Mouse (Mus musculus) intestine, embryonic 14.5 days (tissue): ENCODE data around the gene F7. TPM values are rescaled to one million over a fixed set of nuclear protein-coding genes. Genes with fewer than 3 reads are reported as not detected.
"Not testable (repeated sequence)": the region's sequence is repeated elsewhere in the genome, so short reads cannot be mapped to it uniquely, and the experiment has no call there.

Experiments
- ATAC-seq: fragments of 200-750 bp; cut with Nextera tagmentation; replicated peaks from 2 replicates; pipeline ENCODE4 v1.8.0; 2017; ENCODE audit warnings: low read depth, moderate number of reproducible peaks, moderate TSS enrichment, moderate library complexity; ENCODE audit not compliant: low FRiP score, low TSS enrichment
- DNase-seq: peaks from one replicate; pipeline ENCODE4 v3.0.0-alpha.2; 2018; ENCODE audit warnings: low spot score
- H3K27ac ChIP-seq: fragments of 300-500 bp; sonication (generic); 2 replicates; pipeline ENCODE4 v1.5.1; 2014; ENCODE audit warnings: low read depth, mild to moderate bottlenecking, control low read depth
- H3K27me3 ChIP-seq: fragments of 300-500 bp; sonication (generic); replicated peaks from 2 replicates; pipeline ENCODE4 v1.6.1; 2014; ENCODE audit warnings: low read length, control low read depth; ENCODE audit not compliant: control insufficient read depth, insufficient read depth
- H3K36me3 ChIP-seq: fragments of 300-500 bp; sonication (generic); 2 replicates; pipeline ENCODE4 v1.6.1; 2014; ENCODE audit warnings: low read length, control low read depth; ENCODE audit not compliant: control insufficient read depth, insufficient read depth
- H3K4me1 ChIP-seq: fragments of 300-500 bp; sonication (generic); replicated peaks from 2 replicates; pipeline ENCODE4 v1.6.1; 2014; ENCODE audit warnings: low read length, control low read depth, mixed read lengths; ENCODE audit not compliant: control insufficient read depth, insufficient read depth
- H3K4me2 ChIP-seq: fragments of 300-500 bp; sonication (generic); 2 replicates; pipeline ENCODE4 v1.6.1; 2014; ENCODE audit warnings: low read length
- H3K4me3 ChIP-seq: fragments of 300-500 bp; sonication (generic); 2 replicates; pipeline ENCODE4 v1.5.1; 2014; ENCODE audit warnings: low read depth, low read length, control low read depth, mixed read lengths
- H3K9ac ChIP-seq: fragments of 300-500 bp; sonication (generic); 2 replicates; pipeline ENCODE4 v1.6.1; 2014; ENCODE audit warnings: mild to moderate bottlenecking, low read length
- H3K9me3 ChIP-seq: fragments of 300-500 bp; sonication (generic); 2 replicates; pipeline ENCODE4 v1.6.1; 2016; ENCODE audit warnings: low read length, control low read depth; ENCODE audit not compliant: control insufficient read depth
- WGBS: fragments of 180-500 bp; shearing (Covaris S2); extraction: QIAGEN DNeasy Blood & Tissue Kit; methylation state at CpG from one replicate; pipeline ENCODE4 v1.1.7; 2014; 5-methylcytosine and 5-hydroxymethylcytosine counted together
- polyA plus RNA-seq: library from polyadenylated mRNA; unstranded; fragments of >200 nt; fragmentation: Nextera tagmentation; extraction: Ambion mirVana; gene quantifications from 2 replicates; pipeline ENCODE4 v1.2.1, GENCODE M21; 2014

F7 gene
- polyA plus RNA-seq, 1 experiment from 2014 or later, result not detected

DNA sequence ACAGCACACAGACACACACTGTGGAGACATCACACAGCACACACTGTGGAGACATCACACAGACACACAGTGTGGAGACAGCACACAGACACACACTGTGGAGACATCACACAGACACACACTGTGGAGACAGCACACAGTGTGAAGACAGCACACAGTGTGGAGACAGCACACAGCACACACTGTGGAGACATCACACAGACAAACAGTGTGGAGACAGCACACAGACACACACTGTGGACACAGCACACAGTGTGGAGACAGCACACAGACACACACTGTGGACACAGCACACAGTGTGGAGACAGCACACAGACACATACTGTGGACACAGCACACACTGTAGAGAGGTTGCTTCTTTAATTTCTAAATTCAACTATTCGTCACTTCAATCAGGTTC lies 49.7 kb downstream of the F7 start:
- not testable (repeated sequence) for H3K27ac ChIP-seq, H3K4me2 ChIP-seq, H3K4me3 ChIP-seq, H3K27me3 ChIP-seq, H3K9ac ChIP-seq, ATAC-seq, DNase-seq, H3K4me1 ChIP-seq, H3K9me3 ChIP-seq
- 91% methylated on average over 1 of the region's 1 CpGs for WGBS
- H3K36me3 ChIP-seq, result peaks cover 74% of the 10 kb centered on the region

DNA sequence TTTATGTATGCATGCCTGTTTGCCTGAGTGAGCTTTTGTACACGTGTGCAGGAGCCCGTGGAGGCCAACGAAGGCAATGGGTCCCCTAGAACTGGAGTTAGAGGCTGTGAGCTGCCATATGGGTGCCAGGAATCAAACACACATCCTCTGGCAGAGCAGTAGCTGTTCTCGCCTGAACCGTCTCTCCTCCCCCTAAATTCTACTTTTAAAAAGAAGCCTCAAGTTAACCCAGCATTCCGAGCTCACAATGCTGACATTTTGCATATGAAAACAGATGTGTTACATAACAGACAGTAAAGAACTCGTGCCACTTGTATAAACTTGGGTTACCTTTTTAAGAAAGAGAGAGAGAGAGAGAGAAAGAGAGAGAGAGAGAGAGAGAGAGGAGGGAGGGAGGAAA lies 51.7 kb downstream of the F7 start:
- no peaks in the 10 kb centered on the region for H3K27me3 ChIP-seq
- ATAC-seq, result no peak
- 90% methylated on average over 7 of the region's 7 CpGs for WGBS
- H3K9ac ChIP-seq, result no peak overlapping the region
- H3K27ac ChIP-seq, result no peak overlapping the region
- H3K4me2 ChIP-seq, result no peak overlapping the region
- H3K36me3 ChIP-seq, result peaks cover 93% of the 10 kb centered on the region
- H3K4me3 ChIP-seq, result no peak overlapping the region
- no peaks in the 10 kb centered on the region for H3K9me3 ChIP-seq
- no peaks in the 10 kb centered on the region for H3K4me1 ChIP-seq
- no peak for DNase-seq

Other genes starting within 250 kb of the F7 start
- gene Mcf2l, start 152.2 kb upstream of the F7 start, polyA plus RNA-seq, result 17.4 and 19.4 TPM in 2 replicates
- 0.70 and 1.6 TPM in 2 replicates for gene F10, start 11.3 kb downstream of the F7 start, polyA plus RNA-seq
- gene Proz, start 34.9 kb downstream of the F7 start, polyA plus RNA-seq, result 0.42 and 0.46 TPM in 2 replicates
- gene Pcid2, start 79.4 kb downstream of the F7 start, polyA plus RNA-seq, result 38.2 and 38.5 TPM in 2 replicates
- 93.1 and 97.1 TPM in 2 replicates for gene Cul4a, start 79.6 kb downstream of the F7 start, polyA plus RNA-seq
- 310 and 321 TPM in 2 replicates for gene Lamp1, start 133.1 kb downstream of the F7 start, polyA plus RNA-seq
- gene Grtp1, start 174.6 kb downstream of the F7 start, polyA plus RNA-seq, result 49.1 and 55.6 TPM in 2 replicates
- 0.17 and 0.27 TPM in 2 replicates for gene Adprhl1, start 228.1 kb downstream of the F7 start, polyA plus RNA-seq